Mouse (Mus musculus) lung, postnatal 10 days (tissue): ENCODE measurements around the gene Sds.
A peak's percentile ranks its signal among the peaks of the same experiment; 100 is the strongest.

ENCODE experiments used
- DNase-seq: peaks from one replicate; pipeline ENCODE4 v3.0.0; 2021

The Sds gene

DNA sequence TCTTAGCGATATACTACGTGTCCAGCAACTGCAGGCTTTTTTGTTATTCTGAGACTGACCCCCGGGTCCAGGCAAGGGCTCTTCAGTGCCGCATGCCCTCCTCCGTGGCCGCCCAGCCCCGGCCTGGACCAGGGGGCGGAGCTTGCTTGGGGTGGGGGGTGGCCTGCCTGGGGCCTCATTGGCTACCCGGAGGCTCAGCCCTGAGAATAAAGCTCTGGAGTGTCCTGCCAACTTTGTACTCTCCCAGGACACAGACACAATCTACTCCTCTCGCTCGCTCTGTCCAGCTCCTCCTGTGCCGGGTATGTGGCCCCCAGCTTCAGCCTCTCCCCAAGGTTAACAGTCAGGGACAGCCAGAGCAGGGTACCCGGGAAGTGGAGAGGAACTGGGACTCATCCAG, at the start of gene Sds:
Sds (plus strand) TSS at position 231 of the 400 bp plus-strand sequence.
- no peak for DNase-seq

DNA sequence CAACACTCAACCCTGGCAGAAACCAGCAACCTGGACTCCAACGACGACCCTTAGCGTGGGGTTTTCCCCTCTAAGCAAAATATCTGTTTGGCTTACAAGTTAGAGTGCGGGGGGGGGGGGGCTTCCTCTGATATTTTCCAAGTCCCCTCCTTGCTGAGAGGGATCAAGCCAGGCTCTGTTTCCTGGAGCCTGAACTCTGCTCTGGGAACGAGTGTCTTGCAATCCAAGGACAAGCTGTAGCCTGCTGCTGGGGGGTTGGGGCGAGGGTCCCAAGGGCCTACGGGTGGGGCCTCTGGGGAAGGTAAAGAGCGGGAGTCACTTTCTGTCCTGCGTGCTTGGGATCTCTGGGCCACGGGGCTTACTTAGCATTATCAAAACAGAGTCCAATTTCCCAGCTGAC, 49.8 kb upstream of the Sds start:
- DNase-seq: no peak

DNA sequence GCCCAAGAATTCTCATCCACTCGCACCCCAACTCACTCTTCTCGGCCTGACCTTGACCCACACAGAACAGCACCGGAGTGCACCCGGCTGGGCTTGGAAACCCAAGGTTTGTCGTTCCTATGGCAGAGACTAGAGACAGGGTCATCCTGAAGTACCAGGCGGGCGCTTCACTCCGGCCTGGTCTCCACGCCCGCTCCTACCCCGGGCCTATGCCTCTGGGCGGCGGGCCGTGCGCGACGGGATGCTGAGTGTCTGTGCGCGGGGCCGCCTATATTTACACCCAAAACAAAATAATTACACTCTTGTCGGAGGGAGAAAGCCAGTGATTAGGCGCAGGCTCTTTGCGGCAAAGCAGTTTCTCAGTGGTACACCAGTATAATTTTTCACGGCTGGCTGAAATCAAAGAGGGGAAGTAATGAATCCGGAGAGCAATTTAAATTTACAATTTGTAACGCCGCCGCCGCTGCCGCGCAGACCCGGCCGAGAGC, 48.8 kb upstream of the Sds start:
- DNase-seq: no peak

DNA sequence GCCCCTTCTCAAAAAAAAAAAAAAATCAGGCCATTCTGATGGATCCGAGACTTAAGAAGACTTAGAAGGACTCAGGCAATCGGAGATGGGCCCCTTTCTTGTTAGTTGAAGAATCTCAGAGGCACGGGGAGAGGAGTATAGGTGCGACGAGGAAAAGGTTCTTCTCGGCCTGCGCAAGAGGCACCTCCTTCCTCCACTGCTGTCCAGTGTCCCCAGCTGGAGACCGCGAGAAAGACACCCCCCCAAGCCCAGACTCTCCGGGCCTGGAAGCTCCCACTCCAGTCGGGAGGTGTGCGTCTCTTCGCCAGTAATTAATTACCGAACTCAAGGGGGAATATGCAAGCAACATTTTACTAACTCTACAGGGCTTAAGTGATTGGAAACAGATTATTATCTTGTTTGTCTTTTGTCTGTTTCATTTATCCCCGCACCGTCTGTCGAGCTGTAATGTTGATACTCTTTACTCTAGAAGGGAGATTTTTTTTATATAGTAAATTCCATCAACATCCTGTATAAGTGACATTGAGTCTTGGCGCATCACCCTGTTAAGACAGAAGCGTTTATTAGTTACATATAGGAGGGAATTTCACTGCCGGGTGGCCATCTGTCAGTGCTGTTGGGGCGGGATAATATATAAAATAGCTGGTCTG, 48.0 kb upstream of the Sds start:
- DNase-seq: no peak

DNA sequence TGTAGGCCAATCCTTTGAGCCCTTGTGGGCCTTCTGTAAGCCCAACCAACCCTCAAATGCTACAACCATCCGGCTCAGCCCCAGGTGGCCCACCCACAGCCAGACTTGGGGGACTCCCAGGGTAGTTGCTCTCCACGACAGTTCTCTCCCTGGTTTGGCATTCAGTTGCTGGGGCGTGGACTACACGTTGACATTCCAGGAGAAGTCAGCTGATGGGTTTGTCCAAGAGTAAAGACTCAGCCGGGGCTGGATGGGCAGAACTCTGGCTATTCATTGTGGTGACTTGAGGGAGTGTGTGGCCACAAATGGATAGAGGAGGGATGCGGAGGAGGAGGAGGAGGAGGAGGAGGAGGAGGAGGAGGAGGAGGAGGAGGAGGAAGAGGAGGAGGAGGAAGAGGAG, 47.3 kb upstream of the Sds start:
- no peak for DNase-seq

DNA sequence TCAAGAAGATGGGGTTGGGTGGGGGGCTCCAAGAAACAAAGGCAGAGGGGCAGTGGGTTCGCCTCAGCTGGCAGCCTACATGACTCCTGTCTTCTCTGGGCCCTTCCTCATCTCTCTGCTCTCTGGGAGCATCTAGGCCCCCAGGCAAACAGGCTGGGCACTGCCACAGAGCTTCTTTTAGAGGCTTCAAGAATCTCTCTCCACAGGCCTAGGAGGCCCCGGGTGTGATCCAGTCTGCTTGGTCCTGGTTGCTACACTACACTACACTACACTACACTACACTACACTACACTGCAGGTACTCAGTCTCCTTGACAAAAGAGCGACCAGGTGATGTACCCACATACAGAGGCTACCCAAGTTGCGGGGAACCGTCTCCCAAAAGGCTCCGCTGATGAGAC, 46.6 kb upstream of the Sds start:
- no peak for DNase-seq

DNA sequence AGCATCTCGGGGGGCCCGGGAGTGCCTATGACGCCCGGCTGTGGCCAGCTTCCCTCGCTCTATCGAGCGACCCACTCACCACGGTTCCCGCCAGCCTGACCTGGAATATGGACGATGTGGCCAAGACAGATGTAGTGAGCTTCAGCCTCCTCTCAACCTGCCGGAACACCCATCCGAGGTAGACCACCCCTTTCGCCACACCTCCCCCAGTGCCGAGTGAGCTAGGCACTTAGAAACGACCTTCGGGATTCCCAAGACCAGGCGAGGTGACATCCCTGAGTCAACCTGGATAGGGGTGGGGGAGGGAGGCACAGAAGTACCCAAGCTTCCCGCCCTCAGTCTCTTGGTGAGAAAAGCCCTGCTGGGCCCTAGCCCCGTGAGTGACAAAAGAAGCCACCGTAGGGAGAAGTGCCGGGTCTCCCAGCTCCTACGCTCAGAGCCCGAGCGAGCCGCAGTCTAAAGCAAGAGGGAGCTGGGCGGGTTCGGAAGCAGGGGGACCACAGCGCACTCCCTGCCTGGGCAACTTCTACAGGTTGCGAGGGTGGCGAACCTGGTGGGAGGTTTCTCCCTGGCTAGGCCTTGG, 45.2 kb upstream of the Sds start:
- DNase-seq: no peak

DNA sequence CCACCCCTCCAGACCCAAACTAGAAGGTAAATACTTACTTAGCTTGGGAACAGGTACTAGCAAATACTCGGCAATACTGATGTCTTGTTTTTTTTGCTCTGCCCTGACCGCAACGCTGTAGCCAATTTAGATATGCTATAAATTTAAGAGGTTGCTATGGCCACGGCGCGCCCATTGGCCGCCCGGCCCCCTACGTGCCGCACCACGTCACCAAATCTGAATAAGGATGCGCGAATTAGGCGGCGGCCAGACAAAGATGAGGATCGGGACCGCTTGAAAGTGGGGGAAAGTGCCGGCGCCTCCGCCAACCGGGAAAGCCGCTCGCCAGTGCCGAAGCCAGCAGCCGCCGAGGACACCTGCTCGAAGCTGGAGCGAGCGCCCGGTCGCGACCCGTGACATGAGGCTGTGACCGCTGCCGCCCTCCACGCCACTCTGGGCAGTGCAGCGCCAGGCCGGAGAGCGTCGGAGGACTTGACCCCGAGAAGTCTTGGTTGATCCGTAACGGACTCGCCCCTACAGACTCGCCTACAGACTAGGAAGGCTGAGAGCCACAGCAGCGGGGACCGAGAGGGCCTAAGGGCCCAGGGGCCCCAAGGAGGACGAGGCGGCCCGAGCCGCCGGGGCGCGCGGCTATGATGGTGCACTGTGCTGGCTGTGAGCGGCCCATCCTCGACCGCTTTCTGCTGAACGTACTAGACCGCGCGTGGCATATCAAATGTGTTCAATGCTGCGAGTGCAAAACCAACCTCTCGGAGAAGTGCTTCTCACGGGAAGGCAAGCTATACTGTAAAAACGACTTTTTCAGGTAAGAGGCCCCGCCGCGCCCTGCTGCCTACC, 44.5 kb upstream of the Sds start, which contains the start of gene Lhx5:
Lhx5 (plus strand) TSS at position 51 of the 837 bp plus-strand sequence.
- DNase-seq: no peak

DNA sequence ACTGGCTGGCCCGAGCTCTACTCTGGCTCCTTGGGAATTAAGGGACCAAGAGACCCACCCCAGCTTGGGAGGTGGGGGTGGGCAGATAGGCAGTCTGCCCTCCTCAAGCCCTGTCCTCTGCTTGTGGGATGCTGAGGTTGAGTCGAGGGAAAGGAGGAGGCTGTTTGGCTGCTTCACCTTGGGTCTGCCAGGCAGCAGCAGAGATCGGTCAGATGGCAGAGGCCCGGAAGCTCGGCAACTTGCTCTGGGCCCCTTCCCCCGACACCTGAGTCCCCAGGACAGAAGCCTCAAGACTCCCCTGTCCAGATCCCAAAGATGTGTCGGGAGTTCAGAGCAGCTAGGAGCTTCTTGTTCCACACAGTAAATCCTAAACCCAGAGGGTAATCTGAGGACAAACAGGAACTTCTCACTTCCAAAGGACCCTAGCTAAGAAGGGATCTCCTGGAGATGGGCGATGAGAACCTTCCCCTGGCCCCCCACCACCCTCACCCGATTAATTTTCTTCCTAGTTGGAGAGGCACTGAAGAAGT, 43.8 kb upstream of the Sds start:
- DNase-seq: no peak

DNA sequence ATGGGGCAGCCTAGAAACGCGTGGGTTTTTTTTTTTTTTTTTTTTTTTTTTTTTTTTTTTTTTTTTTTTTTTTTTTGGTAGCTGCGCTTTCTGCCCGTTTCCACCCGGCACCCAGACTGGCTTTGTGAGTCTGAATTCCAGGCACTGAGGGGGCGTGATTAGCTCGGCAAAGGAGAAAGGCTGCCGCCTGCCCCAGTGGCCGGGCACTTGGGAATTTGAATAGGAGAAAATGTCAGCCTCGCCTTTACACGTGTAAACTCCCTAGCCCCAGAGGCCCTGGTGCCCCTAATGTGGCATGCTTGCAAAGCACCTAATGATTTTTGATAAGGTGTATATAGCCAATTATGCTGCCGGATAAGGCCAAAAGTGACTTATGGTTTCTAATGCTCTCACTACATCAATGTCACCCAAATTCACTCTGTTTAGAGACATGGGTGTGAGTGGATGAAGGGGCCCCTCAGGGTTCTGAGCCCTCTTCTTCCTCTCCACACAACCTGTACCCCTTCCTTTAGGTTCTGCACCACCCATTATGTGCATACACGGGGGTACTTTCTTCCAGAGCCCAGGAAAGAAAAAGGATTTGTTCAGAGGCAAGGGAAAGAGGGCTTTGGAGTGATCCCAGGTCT, 43.1 kb upstream of the Sds start:
- DNase-seq: no peak

DNA sequence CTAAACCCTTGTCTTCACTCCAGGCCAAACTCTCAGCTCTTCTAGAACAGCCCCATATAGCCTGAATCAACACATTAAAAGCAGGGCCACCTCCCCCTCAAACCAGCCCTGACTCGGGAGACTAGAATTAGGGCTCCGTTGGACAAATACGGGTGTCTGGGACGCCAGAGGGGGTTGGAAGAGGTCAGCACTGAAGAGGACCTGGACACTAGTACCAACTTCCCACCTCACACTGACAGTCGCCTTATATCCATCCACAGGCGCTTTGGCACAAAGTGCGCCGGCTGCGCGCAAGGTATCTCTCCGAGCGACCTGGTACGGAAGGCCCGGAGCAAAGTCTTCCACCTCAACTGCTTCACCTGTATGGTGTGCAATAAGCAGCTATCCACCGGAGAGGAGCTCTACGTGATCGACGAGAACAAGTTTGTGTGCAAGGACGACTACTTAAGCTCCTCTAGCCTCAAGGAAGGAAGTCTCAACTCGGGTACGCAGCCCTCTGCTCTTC, 42.0 kb upstream of the Sds start:
- DNase-seq: no peak

DNA sequence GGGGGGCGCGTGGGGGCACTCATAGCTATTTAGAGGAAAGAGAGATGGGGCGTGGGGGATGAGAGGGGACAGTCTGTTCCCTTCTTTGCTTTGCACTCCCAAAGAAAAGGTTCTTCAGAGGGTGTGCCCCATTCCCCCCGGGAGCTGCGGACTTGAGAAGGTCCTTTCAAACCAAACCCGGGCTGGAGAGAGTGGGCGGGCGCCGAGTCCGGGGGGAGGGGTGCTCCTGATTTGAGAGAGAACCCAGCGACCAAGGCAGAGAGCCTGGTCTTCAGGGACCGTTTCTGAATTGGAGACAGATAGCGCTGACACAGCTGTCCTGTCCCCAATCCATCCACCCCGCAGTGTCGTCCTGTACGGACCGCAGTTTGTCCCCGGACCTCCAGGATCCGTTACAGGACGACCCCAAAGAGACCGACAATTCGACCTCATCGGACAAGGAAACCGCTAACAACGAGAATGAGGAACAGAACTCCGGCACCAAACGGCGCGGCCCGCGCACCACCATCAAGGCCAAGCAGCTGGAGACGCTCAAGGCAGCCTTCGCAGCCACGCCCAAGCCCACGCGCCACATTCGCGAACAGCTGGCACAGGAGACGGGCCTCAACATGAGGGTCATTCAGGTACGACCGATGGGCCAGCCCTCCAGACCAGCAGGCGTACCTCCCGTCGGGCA, 41.2 kb upstream of the Sds start:
- DNase-seq: no peak

DNA sequence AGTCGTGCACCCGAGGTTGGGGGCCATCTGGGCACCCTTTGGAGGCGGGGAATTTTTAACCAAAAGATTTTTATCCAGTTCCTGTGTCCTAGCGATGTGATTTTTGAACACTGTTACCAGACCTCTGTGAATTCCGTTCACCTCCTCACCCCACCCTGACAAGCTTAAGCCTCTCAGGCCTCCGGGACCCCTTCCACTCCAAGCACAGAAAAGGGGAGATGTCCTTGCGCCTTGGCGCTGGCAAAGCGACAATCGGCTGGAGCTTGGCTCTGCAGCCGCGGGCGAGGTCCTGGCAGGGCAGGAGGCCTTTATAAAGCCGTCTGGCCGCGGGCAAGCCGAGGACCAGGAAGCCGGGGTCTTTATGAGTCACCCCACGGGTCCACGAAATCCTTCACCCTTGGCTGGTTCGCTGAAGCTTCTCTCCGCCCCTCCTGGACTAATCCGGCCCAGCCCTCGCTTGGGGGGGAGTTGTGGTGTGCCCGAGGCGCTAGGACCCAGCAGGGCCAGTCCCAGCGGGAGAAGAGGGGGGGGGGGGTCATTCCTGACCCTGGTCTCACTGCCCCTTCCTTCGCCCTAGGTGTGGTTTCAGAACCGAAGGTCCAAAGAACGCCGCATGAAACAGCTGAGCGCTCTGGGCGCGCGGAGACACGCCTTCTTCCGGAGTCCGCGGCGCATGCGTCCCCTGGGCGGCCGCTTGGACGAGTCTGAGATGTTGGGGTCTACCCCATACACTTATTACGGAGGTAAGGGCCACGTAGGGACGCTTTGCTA, 40.4 kb upstream of the Sds start:
- DNase-seq: no peak

DNA sequence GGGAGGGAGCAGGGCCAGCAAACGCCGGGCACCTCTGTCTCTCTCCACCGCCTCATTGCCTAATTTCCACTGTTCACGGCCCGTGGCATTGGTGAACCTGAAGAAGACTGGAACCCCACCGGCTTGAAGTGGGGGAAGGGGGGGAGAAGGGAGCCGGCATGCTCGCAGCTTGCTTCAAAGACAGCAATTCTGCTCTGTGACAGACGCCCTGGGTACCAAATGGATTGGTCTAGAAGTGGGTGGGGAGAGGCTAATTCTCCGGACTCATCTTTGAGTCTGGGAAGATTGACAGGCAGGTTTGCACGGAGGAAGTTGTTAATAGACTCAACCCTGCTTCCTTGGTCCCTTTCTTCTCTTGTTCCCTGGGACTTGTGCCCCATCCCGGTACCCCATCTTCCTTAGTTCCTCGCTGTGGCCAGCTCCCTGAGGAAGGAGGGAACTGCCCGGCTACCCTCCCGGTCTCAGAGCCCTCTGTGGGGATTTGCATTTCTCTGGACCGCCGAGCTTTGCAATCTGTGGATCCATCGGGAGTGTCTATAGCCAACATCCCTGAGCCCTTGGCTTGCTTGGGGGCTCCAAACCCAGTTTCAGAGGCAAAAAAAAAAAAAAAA, 39.3 kb upstream of the Sds start:
- no peak for DNase-seq

DNA sequence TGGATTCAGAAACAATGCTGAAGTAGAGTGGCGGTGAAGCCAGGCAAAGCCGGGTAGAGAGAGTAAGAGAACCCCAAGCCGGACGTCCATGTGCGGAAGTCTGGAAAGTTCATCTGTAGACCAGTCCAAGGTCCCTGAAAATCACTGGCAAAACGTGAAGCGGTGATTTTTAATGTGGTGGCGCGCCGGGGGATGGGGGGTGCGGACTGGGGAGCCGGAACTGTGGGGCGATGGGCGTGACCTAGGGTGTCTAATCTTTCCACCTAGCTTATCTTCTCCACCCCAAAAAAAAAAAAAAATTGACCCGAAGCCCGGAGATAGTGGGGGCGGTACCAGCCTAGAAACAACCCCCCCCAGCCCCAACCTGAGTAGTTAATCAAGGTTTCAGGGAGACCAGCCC, 38.8 kb upstream of the Sds start:
- no peak for DNase-seq

DNA sequence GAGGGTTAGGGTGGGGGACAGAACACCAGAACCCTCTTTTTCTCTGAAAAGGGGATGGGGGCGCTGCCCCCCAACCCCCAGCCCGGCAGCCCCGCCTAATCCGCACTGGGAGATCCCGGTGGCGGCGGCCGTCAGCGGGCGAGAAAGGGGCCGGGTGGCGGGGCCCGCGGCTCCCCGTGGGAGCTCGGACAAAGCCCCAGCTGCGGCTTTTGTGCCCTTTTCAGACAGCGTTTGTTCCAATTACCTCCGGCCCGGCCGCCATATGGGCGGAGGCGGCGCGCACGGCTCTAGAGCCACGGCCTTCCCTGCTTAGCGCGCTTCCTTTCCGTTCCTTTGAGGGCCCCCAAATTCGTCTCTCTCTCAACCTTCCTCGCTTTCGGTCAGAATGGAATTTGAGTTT, 38.3 kb upstream of the Sds start:
- no peak for DNase-seq

DNA sequence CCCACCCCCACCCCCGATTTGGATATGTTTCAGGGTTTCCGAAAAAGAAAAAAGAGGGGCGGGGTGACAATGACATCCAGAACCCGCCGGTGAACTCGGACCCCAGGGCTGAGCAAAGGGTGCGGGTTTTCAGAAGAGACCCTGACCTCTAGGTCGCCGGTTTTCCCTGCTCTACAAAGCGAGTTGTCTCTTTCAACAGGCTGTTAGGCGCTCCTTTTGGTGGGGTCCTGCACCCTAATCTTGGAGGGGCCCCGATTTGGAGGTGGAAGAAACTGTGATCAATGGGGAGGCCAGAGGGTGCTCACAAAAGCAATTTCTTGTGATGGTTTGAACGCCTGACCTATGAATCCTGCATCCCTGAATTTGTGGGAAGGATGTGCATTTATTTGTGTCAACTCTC, 37.9 kb upstream of the Sds start:
- no peak for DNase-seq

DNA sequence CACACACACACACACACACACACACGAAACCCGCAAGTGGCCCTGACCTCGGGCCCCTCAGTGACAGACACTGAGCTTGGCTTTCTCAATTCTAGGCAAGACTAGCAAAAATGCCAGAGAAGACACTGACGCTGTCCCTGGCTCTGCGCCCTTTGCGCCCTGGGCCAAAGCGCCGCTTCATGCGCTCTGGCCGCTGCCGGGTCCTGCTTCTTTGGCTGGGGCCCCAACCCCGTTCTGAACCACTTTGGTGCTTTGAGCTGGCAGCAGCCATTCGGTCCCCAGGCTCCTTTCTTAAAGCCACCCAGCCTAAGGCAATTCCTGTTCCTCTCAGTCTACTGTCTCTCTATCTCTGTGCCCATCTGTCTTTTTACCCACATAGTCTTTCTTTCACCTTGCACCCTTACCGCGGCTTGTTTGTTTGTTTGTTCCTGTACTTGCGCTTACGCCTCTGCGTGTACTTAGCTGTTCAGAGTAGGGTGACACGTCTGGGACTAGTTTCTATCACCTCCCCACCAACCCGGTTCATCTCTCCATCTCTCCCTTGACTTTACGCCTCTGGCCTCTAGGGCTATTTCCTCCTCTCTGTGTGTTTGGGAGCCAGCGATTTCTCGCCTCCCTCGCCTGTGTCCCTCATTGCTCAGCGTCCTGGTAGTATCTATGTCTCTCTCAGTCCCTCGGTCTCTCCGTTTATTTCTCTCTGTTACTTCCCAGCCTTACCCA, 37.2 kb upstream of the Sds start:
- peak; percentile 25 for DNase-seq

DNA sequence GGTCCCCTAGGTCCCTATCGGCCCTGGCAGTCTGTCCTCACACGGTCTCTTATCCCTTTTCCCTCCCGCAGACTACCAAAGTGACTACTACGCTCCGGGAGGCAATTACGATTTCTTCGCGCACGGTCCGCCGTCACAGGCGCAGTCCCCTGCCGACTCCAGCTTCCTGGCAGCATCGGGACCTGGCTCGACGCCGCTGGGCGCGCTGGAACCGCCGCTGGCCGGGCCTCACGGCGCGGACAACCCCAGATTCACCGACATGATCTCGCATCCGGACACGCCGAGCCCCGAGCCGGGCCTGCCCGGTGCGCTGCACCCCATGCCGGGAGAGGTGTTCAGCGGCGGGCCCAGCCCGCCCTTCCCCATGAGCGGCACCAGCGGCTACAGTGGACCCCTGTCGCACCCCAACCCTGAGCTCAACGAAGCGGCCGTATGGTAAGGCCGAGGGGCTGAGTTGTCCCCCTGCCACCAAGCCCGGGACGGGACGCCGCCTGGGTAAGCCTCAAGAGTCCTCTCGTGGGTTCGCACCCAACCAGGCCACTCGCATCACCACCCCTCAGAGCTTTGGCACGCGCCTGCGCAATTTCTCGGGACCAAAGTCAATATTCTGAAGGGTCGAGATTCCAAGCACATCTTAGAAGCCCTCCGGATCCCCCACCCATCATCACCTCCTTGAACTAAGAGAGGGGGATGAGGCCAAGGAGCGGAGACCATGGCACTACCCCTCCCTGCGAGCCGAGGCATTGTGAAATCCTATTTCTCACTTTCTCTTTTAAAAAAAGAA, 36.2 kb upstream of the Sds start:
- DNase-seq: no peak

DNA sequence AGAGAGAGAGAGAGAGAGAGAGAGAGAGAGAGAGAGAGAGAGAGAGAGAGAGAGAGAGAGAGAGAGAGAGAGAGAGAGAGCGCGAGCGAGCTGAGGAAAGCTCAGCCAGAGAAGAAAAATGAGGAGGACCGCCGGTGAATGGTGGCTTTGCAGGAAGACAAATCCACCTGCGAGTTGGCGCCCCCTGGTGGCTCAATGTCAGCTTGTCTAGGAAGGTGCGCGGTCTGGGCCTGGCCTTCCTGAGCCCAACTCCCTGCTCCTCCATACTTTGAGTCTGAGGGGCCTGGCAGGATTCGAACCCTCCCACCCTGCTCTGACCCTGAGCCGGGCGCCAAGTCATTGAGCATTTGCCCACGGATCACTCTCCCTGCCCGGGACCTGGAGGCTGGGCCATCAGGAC, 35.6 kb upstream of the Sds start:
- peak; percentile 85 for DNase-seq
